Comparison of ENCODE assay signal across 18 mouse cellular contexts in the genomic region with DNA sequence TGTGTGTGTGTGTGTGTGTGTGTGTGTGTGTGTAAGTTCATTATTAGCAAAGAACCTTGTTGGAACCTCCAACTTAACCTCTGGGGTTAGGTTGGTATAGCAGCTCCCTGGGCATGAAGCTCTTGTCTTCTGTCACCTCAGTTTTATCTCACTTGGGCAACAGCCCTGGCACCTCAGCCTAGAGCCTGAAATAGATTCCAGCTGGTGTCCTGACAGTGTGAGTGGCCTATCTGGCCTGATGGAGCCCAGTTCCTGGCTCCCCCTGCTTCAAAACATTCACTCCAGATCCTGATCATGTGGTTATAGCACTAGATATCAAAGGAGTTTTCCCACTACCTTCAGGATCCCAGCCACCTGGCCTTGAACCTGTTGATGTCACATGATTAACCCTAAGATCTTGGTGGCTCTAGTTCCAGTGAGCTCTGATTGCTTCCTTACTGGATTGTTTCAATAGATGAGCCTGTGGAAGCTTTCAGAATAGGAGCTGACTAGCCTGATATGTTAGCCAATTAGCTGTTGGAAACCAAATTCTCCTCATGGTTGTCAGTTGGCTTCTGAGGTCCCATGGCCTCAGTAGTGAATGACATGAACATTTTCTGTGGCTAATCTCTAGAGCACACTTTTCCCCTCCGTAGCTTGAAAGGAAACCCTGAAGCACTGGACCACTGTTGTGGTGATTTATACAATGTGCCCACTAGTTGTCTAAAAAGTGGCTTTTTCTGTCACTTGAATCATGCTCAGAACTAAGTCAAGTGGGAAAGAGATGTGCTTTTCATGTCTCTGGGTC. TPM values are rescaled to one million over a fixed set of nuclear protein-coding genes. Genes with fewer than 3 reads are reported as not detected.
DNase-seq lines count a peak whose midpoint lies in the region; ATAC-seq and TF ChIP-seq lines count a peak whose summit lies in the region.
"Had no signal": no experiment of that assay in that cellular context is flagged by ENCODE, and none has a peak within 500 bp of the region (broad histone marks: within the 10 kb centered on the region; RNA-seq: fewer than 3 reads in every experiment).

No protein-coding gene starts in this region.

- TF ChIP-seq CTCF in thymus, adult 2 months (IDR thresholded peaks at IDR 0.05; ENCODE audit: borderline replicate concordance, control insufficient read depth, extremely low read depth, insufficient read depth, low read length, poor library complexity): no peak

- peaks cover 12% of the 10 kb centered on the region for H3K4me1 ChIP-seq in heart, embryonic 16.5 days (ENCODE audit: control insufficient read depth, insufficient read depth, low read length)
- H3K4me1 ChIP-seq in thymus, adult 2 months (replicated peaks; ENCODE audit: control insufficient read depth, insufficient read depth, low read length): no peaks in the 10 kb centered on the region
- H3K4me1 ChIP-seq: embryonic facial prominence, embryonic 13.5 days; forebrain, embryonic 12.5 days; limb, embryonic 15.5 days had no signal

- no peak overlapping the region for H3K9ac ChIP-seq in heart, embryonic 16.5 days (ENCODE audit: low read length)
- H3K9ac ChIP-seq: embryonic facial prominence, embryonic 13.5 days; forebrain, embryonic 12.5 days; limb, embryonic 15.5 days had no signal

- no peak for TF ChIP-seq POLR2A in thymus, adult 2 months (IDR thresholded peaks at IDR 0.05; ENCODE audit: control insufficient read depth, extremely low read depth, insufficient read depth, low read length, poor library complexity)

- no peaks in the 10 kb centered on the region for H3K9me3 ChIP-seq in heart, embryonic 16.5 days (replicated peaks; ENCODE audit: control insufficient read depth, low read length)
- H3K9me3 ChIP-seq: embryonic facial prominence, embryonic 13.5 days; forebrain, embryonic 12.5 days; limb, embryonic 15.5 days had no signal

- no peak overlapping the region for H3K4me3 ChIP-seq in heart, embryonic 16.5 days (ENCODE audit: low read length)
- H3K4me3 ChIP-seq in thymus, adult 2 months (ENCODE audit: control insufficient read depth, insufficient read depth, low read length): no peak overlapping the region
- H3K4me3 ChIP-seq: embryonic facial prominence, embryonic 13.5 days; forebrain, embryonic 12.5 days; limb, embryonic 15.5 days had no signal

- H3K27ac ChIP-seq in heart, embryonic 16.5 days (ENCODE audit: low read length): peak overlapping the region; percentile 66
- H3K27ac ChIP-seq in thymus, adult 2 months (ENCODE audit: control insufficient read depth, insufficient read depth, low read length): no peak overlapping the region
- H3K27ac ChIP-seq: embryonic facial prominence, embryonic 13.5 days; forebrain, embryonic 12.5 days; limb, embryonic 15.5 days had no signal

- H3K27me3 ChIP-seq in heart, embryonic 16.5 days (ENCODE audit: control insufficient read depth, insufficient read depth, low read length): no peaks in the 10 kb centered on the region
- no peaks in the 10 kb centered on the region for H3K27me3 ChIP-seq in thymus, adult 2 months (ENCODE audit: control insufficient read depth, insufficient read depth, low read length)
- H3K27me3 ChIP-seq: embryonic facial prominence, embryonic 13.5 days; forebrain, embryonic 12.5 days; limb, embryonic 15.5 days had no signal

- 64% methylated on average over 1 of the region's 1 CpGs for WGBS in heart, embryonic 16.5 days
- WGBS in thymus, adult 2 months: 85% methylated on average over 1 of the region's 1 CpGs

- peak; percentile 72; the same call in 1 of the 2 replicates for ATAC-seq in heart, embryonic 16.5 days (replicated peaks; ENCODE audit: extremely low read depth, insufficient read depth, low FRiP score)
- ATAC-seq: inflammation-experienced regulatory T-cells, adult 6 months had no signal

- H3K36me3 ChIP-seq in heart, embryonic 16.5 days (ENCODE audit: control insufficient read depth, insufficient read depth): no peaks in the 10 kb centered on the region
- peaks cover 18% of the 10 kb centered on the region for H3K36me3 ChIP-seq in thymus, adult 2 months (ENCODE audit: control insufficient read depth, insufficient read depth, low read length)
- H3K36me3 ChIP-seq: embryonic facial prominence, embryonic 13.5 days; forebrain, embryonic 12.5 days; G1E; limb, embryonic 15.5 days had no signal

- peak; percentile 80 for DNase-seq in gastrocnemius, adult 18-20 months (ENCODE audit: low spot score)
- no peak for DNase-seq in gastrocnemius, postnatal 4 days (ENCODE audit: low spot score in 2 of 2)
- DNase-seq in cerebellum, postnatal 36 days: peak; percentile 33 to 38
- DNase-seq in lung, postnatal 10 days: peak; percentile 73
- DNase-seq in thymus, adult 2 months: no peak
- no peak for DNase-seq in layer of hippocampus, postnatal 25 days (ENCODE audit: extremely low spot score in 1 of 2, low spot score in 1 of 2)
- DNase-seq in yolk sac, embryonic 10.5 days (ENCODE audit: low spot score): no peak
- DNase-seq: kidney, postnatal 10 days; thymus, postnatal 14 days had no signal

- H3K4me2 ChIP-seq in heart, embryonic 16.5 days (ENCODE audit: low read depth, low read length): no peak overlapping the region
- H3K4me2 ChIP-seq: embryonic facial prominence, embryonic 13.5 days; forebrain, embryonic 12.5 days; limb, embryonic 15.5 days had no signal

RNA-seq across cellular contexts. Expression of a gene that starts 27.4 kb away (rescaled TPM):
- total RNA-seq in gastrocnemius, adult 18-20 months (2021): not detected
- total RNA-seq in gastrocnemius, postnatal 4 days (2021): not detected
- polyA plus RNA-seq in heart, embryonic 16.5 days (2015; fragmentation: Nextera tagmentation; extraction: Ambion mirVana): not detected in 2 replicates
- not detected in 2 replicates for polyA plus RNA-seq in thymus, adult 2 months (2012; rRNA removed)
- not detected for total RNA-seq in layer of hippocampus, postnatal 25 days (2021)
- total RNA-seq: G1E; granulocyte monocyte progenitor cell, adult 5-6 weeks; left cerebral cortex, adult 18-20 months had no signal
- polyA plus RNA-seq: embryonic facial prominence, embryonic 13.5 days; forebrain, embryonic 12.5 days; G1E; inflammation-experienced regulatory T-cells, adult 6 months; limb, embryonic 15.5 days; spleen, adult 2 months had no signal

Comparison
In these comparisons a context has a peak if more than half of its experiments do, and no peak if none do; other contexts are left out.
1. DNase-seq: peak in gastrocnemius, adult 18-20 months (single experiment), cerebellum, postnatal 36 days (2 of 2) and lung, postnatal 10 days (single experiment); none in gastrocnemius, postnatal 4 days (0 of 2), thymus, adult 2 months (single experiment), layer of hippocampus, postnatal 25 days (0 of 2) and yolk sac, embryonic 10.5 days (single experiment).